Mouse (Mus musculus) kidney, adult 2 months (tissue): ENCODE data around the gene Nrap. TPM values are rescaled to one million over a fixed set of nuclear protein-coding genes. Genes with fewer than 3 reads are reported as not detected.
"Not testable (repeated sequence)": the region's sequence is repeated elsewhere in the genome, so short reads cannot be mapped to it uniquely, and the experiment has no call there.

Experiments
- DNase-seq: peaks from one replicate; pipeline ENCODE4 v3.0.0; 2021
- H3K27ac ChIP-seq: fragments of 200-500 bp; 2 replicates; pipeline ENCODE4 v1.5.1; 2012; ENCODE audit warnings: low read depth, low read length, control low read depth, inconsistent platforms; ENCODE audit not compliant: insufficient read depth
- H3K27me3 ChIP-seq: fragments of 200-500 bp; replicated peaks from 2 replicates; pipeline ENCODE4 v1.6.1; 2012; ENCODE audit warnings: mild to moderate bottlenecking, moderate library complexity, low read length, inconsistent platforms; ENCODE audit not compliant: control insufficient read depth, insufficient read depth
- H3K36me3 ChIP-seq: fragments of 200-500 bp; 2 replicates; pipeline ENCODE4 v1.6.1; 2012; ENCODE audit warnings: mild to moderate bottlenecking, moderate library complexity, low read length, inconsistent platforms; ENCODE audit not compliant: control insufficient read depth, insufficient read depth
- H3K4me1 ChIP-seq: fragments of 200-500 bp; 2 replicates; pipeline ENCODE4 v1.6.1; 2011; ENCODE audit warnings: low read length; ENCODE audit not compliant: control insufficient read depth, insufficient read depth
- H3K4me3 ChIP-seq: fragments of 200-500 bp; 2 replicates; pipeline ENCODE4 v1.5.1; 2011; ENCODE audit warnings: mild to moderate bottlenecking, low read depth, low read length, control low read depth; ENCODE audit not compliant: insufficient read depth
- CTCF ChIP-seq: fragments of 200-500 bp; conservative IDR thresholded peaks from 2 replicates; pipeline ENCODE4 v1.5.1; 2011; ENCODE audit warnings: low read depth, mild to moderate bottlenecking, control low read depth, low read length, moderate library complexity, mixed read lengths; ENCODE audit not compliant: insufficient read depth, insufficient read length
- POLR2A ChIP-seq: fragments of 200-500 bp; IDR thresholded peaks from one replicate; pipeline ENCODE4 v1.6.1; 2011; ENCODE audit warnings: low read depth, low read length, control low read depth
- WGBS: fragments of 180-500 bp; shearing (Covaris S2); methylation state at CpG from one replicate; pipeline ENCODE4 v1.1.7; 2018; 5-methylcytosine and 5-hydroxymethylcytosine counted together
- polyA plus RNA-seq: library from polyadenylated mRNA; depleted of rRNA; stranded (reverse); fragments of >200 nt; gene quantifications from 2 replicates; pipeline ENCODE4 v1.2.3, GENCODE M21; 2012

The Nrap gene
- polyA plus RNA-seq, 1 experiment: 5.0 TPM

GRCm38 (mm10) chr19:56418404-56418803 lies 28.6 kb upstream of the Nrap start:
- DNase-seq: peak; percentile 47
- no peaks in the 10 kb centered on the region; the same call in 1 of the 2 replicates for H3K4me1 ChIP-seq
- no peaks in the 10 kb centered on the region for H3K36me3 ChIP-seq
- H3K4me3 ChIP-seq: no peak overlapping the region
- H3K27me3 ChIP-seq: no peaks in the 10 kb centered on the region
- H3K27ac ChIP-seq: no peak overlapping the region
- no peak for TF ChIP-seq CTCF
- no peak for TF ChIP-seq POLR2A
- WGBS: 46% methylated on average over 4 of the region's 4 CpGs

GRCm38 (mm10) chr19:56409884-56410283 lies 20.0 kb upstream of the Nrap start:
- not testable (repeated sequence) for DNase-seq

GRCm38 (mm10) chr19:56406581-56406980 lies 16.7 kb upstream of the Nrap start:
- Histone ChIP-seq H3K4me3 (no peak overlapping the region), H3K36me3 (peaks cover 3% of the 10 kb centered on the region), H3K27me3 (no peaks in the 10 kb centered on the region), H3K4me1 (no peaks in the 10 kb centered on the region), H3K27ac (no peak overlapping the region)
- WGBS: 91% methylated on average over 7 of the region's 7 CpGs
- TF ChIP-seq POLR2A: no peak
- TF ChIP-seq CTCF: no peak
- DNase-seq: no peak

More at GRCm38 (mm10) chr19:56409884-56410283, 20.0 kb upstream of the Nrap start:
- not testable (repeated sequence) for H3K36me3 ChIP-seq, H3K4me3 ChIP-seq, H3K4me1 ChIP-seq, H3K27me3 ChIP-seq, H3K27ac ChIP-seq
- WGBS: 98% methylated on average over 4 of the region's 4 CpGs

- DNase-seq: no peak
- 96% methylated on average over 4 of the region's 4 CpGs for WGBS
- Histone ChIP-seq H3K27me3 (no peaks in the 10 kb centered on the region), H3K27ac (no peak overlapping the region), H3K4me3 (no peak overlapping the region), H3K36me3 (peaks cover 3% of the 10 kb centered on the region), H3K4me1 (no peaks in the 10 kb centered on the region)
- no peak for TF ChIP-seq CTCF
Observed at GRCm38 (mm10) chr19:56405824-56406223, 16.0 kb upstream of the Nrap start.

GRCm38 (mm10) chr19:56401864-56402263 lies 12.0 kb upstream of the Nrap start:
- DNase-seq: no peak
- no peak for TF ChIP-seq POLR2A
- no peak for TF ChIP-seq CTCF
- Histone ChIP-seq H3K27me3 (no peaks in the 10 kb centered on the region), H3K36me3 (no peaks in the 10 kb centered on the region; the same call in 1 of the 2 replicates), H3K4me3 (no peak overlapping the region), H3K4me1 (0 out of 2 replicates have a peak, but pooled peaks cover 4% of the 10 kb centered on the region), H3K27ac (no peak overlapping the region)
- 81% methylated on average over 6 of the region's 6 CpGs for WGBS

GRCm38 (mm10) chr19:56400200-56400599 lies 10.4 kb upstream of the Nrap start:
- no peak overlapping the region for H3K27ac ChIP-seq
- no peak overlapping the region for H3K4me3 ChIP-seq
- H3K36me3 ChIP-seq: no peaks in the 10 kb centered on the region
- TF ChIP-seq POLR2A (no peak), CTCF (no peak)
- 45% methylated on average over 14 of the region's 14 CpGs for WGBS
- H3K4me1 ChIP-seq: peaks cover 7% of the 10 kb centered on the region; the same call in 1 of the 2 replicates
- no peaks in the 10 kb centered on the region for H3K27me3 ChIP-seq
- peak; percentile 89 for DNase-seq

GRCm38 (mm10) chr19:56398528-56398795 lies 8.6 kb upstream of the Nrap start:
- no peaks in the 10 kb centered on the region for H3K36me3 ChIP-seq
- no peak for DNase-seq
- H3K4me3 ChIP-seq: no peak overlapping the region
- H3K27ac ChIP-seq: no peak overlapping the region
- H3K4me1 ChIP-seq: peaks cover 7% of the 10 kb centered on the region; the same call in 1 of the 2 replicates
- H3K27me3 ChIP-seq: no peaks in the 10 kb centered on the region
- TF ChIP-seq POLR2A (no peak), CTCF (no peak)
